Mouse (Mus musculus) cerebellum, adult (tissue): ENCODE data around the gene 4921517D22Rik.

ENCODE experiments used
- ATAC-seq: cut with Nextera tagmentation; 2 replicates; pipeline ENCODE4 v1.9.2; 2017; ENCODE audit warnings: mild to moderate bottlenecking, moderate library complexity, mixed read lengths; ENCODE audit not compliant: insufficient number of reproducible peaks, low FRiP score, low TSS enrichment

Gene 4921517D22Rik

GRCm38 (mm10) chr13:59695781-59696180 lies 1.9 kb upstream of the 4921517D22Rik start:
- no peak for ATAC-seq

- ATAC-seq: no peak
Measured at GRCm38 (mm10) chr13:59691478-59691877, 2.4 kb downstream of the 4921517D22Rik start.

GRCm38 (mm10) chr13:59690576-59690975 lies 3.3 kb downstream of the 4921517D22Rik start:
- no peak for ATAC-seq

GRCm38 (mm10) chr13:59689843-59690242 lies 4.1 kb downstream of the 4921517D22Rik start:
- no peak for ATAC-seq

- ATAC-seq: no peak
Measured at GRCm38 (mm10) chr13:59689313-59689712, 4.6 kb downstream of the 4921517D22Rik start.

- no peak for ATAC-seq
Measured at GRCm38 (mm10) chr13:59688338-59688770, 5.6 kb downstream of the 4921517D22Rik start.

GRCm38 (mm10) chr13:59685236-59685635 lies 8.7 kb downstream of the 4921517D22Rik start:
- ATAC-seq: no peak

GRCm38 (mm10) chr13:59682629-59683028 lies 11.3 kb downstream of the 4921517D22Rik start:
- ATAC-seq: no peak

GRCm38 (mm10) chr13:59679908-59680307 lies 14.0 kb downstream of the 4921517D22Rik start:
- ATAC-seq: no peak

- no peak for ATAC-seq
Measured at GRCm38 (mm10) chr13:59679306-59679705, 14.6 kb downstream of the 4921517D22Rik start.

- ATAC-seq: no peak
Measured at GRCm38 (mm10) chr13:59676316-59677229, 17.3 kb downstream of the 4921517D22Rik start.

- ATAC-seq: peak; percentile 79
Measured at GRCm38 (mm10) chr13:59675151-59676011, 18.5 kb downstream of the 4921517D22Rik start, which contains the start of gene Golm1. Golm1 (minus strand) TSS chr13:59675811.

GRCm38 (mm10) chr13:59674761-59675150 lies 19.2 kb downstream of the 4921517D22Rik start:
- ATAC-seq: peak; percentile 46; the same call in 1 of the 2 replicates

- no peak for ATAC-seq
Measured at GRCm38 (mm10) chr13:59674215-59674614, 19.7 kb downstream of the 4921517D22Rik start.

GRCm38 (mm10) chr13:59673597-59673996 lies 20.3 kb downstream of the 4921517D22Rik start:
- ATAC-seq: no peak

GRCm38 (mm10) chr13:59672248-59672647 lies 21.7 kb downstream of the 4921517D22Rik start:
- ATAC-seq: no peak

- ATAC-seq: no peak
Measured at GRCm38 (mm10) chr13:59671521-59671920, 22.4 kb downstream of the 4921517D22Rik start.

GRCm38 (mm10) chr13:59669946-59670345 lies 24.0 kb downstream of the 4921517D22Rik start:
- no peak for ATAC-seq

GRCm38 (mm10) chr13:59668501-59669093 lies 25.3 kb downstream of the 4921517D22Rik start:
- no peak for ATAC-seq

- ATAC-seq: no peak
Measured at GRCm38 (mm10) chr13:59667763-59668162, 26.1 kb downstream of the 4921517D22Rik start.
